Mouse (Mus musculus) gastrocnemius, adult 8-10 months (tissue): ENCODE measurements around the gene Gm26920. TPM values are rescaled to one million over a fixed set of nuclear protein-coding genes. Genes with fewer than 3 reads are reported as not detected.

ENCODE experiments used
- DNase-seq, 2 experiments: peaks; one replicate each; pipeline ENCODE4 v3.0.0; 2022; ENCODE audit warnings: low spot score in 2 of 2
- total RNA-seq, 4 experiments: library from RNA; stranded (reverse); gene quantifications; 2 replicates each; pipeline ENCODE4 v1.2.4; 2022

The Gm26920 gene
- total RNA-seq, 4 experiments from 2014 or later, result 1.9 TPM; not detected in 3

DNA sequence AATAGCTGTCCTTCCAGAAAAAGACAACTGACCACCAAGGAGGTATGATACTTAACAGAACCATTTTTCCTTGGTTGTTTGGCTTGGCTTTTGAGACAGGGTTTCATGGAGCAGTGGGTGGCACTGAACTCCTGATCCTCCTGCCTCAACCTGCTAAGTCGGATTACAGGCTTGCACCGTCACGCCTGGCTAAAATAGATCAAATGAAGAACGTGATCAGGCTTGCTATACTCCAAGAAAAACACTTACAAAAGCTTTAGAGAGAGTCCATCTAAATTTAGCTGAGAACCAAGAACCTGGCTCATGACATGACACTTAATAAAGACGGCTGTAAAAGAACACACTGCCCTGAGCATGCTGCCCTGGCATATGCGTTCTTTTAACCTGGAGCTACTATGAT is 29.9 kb downstream of the Gm26920 start:
- DNase-seq, result no peak

DNA sequence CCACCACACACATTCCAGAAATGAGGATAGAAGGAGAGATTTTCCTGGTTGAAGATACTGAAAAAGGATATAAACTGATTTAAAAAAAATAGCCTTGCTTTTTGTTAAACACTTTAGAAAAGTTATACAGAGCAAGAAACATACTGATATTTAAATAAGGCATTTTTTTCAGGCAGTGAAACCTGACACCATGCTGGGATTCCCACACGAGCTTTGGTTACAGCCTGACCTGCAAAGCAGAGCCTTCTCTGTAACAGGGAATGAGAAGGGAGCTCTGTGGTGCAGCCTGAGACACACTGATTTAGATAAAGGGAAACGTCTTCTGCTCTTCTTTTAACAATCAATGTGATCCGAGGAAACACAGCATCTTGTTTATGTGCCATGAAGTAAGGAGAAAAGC is 36.6 kb downstream of the Gm26920 start:
- DNase-seq, result no peak

DNA sequence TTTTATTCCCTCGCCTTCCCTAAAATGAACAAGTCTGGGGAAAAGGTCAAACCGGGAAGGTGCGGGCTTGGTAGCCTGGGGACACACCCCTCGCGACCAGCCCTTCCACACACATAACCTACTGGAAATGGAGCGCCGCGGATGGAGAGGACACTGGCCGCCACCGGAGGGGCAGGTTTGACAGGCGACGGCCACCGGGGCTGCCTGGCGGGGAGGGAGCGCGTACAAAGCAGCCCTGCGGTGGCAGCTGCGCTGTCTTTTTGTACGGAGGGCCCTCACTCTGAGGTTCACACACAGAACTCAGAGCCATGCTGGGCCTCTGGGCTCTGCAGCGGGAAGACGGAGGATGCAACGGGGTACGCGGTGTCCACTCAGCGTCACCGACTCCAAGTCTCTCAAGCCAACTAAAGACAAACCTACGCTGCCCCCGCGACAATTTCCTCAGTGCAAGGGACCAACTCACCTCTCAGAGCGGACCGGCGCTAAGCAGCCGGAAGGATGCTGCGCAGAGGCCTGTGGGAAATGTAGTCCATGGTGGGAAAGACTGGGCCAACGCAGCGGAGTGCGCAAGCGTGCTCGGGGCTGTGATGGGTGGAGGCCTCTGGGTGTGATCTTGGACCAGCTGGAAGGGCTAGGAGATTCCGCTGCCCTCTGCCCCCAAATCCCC is 39.2 kb downstream of the Gm26920 start, which contains the start of gene Zfp14:
Gene Zfp14 (minus strand): TSS at position 499 of the 667 bp plus-strand sequence.
- peak; percentile 67 to 79 for DNase-seq

GRCm38 (mm10) chr7:30048126-30048525 is 42.1 kb downstream of the Gm26920 start:
- no peak for DNase-seq

DNA sequence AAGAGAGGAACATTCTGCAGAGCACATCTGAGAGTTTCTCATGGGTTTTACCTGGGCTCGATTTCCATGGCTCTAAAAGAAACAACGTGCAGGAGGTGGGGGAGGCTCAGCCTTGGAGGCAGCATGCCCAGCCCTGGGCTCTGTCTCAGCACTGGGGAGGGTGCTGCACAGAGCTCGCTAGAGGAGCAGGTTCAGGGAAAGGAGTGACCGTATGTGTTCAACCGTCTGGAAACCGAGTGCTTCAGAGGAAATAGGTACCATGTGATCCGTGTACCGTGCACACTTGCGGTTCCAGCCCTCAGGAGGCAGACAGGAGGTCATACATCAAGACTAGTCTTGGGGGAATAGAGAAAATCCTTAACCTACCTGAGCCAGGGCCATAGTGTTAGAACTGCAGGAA is 45.9 kb downstream of the Gm26920 start:
- DNase-seq, result no peak

DNA sequence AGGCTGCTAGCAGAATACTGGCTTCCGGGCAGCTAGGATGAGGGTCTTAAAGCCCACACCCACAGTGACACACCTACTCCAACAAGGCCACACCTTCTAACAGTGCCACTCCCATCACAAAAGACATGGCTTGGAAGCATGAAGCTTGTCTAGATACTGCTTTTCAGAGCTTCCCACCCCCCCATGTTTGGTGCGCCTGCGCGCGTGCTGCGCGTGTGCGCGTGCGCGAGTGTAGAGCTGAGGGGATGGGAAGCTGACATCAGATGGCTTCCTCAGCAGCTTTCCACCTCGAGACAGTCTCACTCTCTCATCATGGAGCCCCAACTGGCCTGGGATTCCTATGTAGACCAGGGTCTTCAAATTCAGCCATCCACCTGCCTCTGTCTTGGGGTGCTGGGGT is 55.9 kb downstream of the Gm26920 start:
- no peak for DNase-seq

GRCm38 (mm10) chr7:30031379-30031778 is 58.8 kb downstream of the Gm26920 start:
- DNase-seq, result no peak

GRCm38 (mm10) chr7:30030677-30031076 is 59.5 kb downstream of the Gm26920 start:
- no peak for DNase-seq

DNA sequence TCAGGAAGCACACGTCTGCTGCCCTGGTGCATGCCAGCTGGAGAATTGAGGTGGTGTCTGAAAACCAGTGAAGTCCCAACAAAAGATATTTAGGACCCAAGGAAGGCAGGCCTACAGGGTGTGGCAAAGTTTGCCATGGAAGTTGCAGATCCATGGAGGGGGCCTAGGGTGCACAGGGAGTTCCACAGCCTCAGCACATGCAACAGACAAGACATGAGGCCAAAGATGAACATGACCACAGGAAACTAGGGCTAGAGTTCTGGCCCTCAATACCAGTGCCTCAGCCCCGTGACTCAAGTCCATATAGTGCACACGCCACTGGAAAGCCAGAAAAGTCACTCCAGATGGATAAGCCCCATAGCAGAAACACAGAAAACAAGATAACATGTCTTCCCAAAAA is 61.6 kb downstream of the Gm26920 start:
- no peak for DNase-seq

DNA sequence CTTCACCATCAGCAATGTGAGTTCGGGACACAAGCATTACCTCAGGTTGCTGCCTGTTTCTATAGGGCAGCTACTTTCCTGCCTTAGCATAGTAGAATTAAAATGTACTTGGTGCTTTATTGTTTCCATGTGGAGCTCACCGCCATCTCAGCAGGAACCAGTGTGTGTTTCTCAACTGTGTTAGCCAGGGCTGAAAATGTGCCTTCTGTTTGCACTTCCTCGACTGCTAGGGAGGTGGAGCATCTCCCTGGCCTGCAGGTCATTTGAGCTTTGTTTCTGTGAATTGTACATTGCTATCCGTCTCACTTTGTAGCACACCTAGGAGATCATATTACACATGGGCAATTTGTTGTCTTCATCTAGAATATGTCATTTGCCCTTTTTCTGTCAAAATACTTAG is 62.9 kb downstream of the Gm26920 start:
- DNase-seq, result no peak

DNA sequence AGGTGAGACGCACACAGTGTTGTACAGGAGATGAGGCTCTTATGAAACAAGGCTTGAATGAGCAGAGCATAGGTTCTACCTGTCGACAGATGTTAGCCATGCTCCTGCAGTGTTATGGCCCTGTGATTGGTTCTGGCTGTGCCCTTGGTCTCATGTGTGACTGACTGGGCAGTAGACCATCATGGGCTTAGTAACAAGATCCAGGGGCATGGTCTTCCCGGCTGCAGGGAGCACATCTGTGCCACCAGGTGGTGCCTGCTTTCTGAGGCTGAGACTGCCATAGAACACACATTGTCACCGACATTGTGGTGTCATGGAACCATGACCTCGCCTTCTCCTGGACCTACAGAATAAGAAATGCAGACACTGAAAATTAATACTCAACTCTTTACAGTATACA is 64.9 kb downstream of the Gm26920 start:
- no peak for DNase-seq

DNA sequence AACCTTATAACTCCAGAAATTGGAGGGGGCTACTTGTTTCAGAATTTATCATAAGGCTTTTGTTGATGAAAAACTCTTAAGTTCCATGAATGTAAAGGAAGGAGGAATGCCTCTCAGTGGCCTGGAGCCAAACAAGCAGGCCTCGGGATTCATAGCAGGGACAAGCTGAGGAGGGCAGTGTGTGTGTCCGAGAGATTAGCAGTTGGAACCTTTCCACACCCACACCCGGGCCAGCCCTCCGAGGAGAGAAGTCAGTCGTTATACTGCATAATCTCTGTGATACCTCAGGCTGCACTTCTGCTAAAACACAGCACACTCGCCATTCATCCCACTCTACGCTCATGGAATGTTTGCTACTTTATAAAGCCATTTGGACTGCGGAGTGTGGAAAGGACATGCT is 66.4 kb downstream of the Gm26920 start:
- no peak for DNase-seq

GRCm38 (mm10) chr7:30023324-30023723 is 66.9 kb downstream of the Gm26920 start:
- no peak for DNase-seq

GRCm38 (mm10) chr7:30019543-30019942 is 70.7 kb downstream of the Gm26920 start:
- DNase-seq, result no peak

DNA sequence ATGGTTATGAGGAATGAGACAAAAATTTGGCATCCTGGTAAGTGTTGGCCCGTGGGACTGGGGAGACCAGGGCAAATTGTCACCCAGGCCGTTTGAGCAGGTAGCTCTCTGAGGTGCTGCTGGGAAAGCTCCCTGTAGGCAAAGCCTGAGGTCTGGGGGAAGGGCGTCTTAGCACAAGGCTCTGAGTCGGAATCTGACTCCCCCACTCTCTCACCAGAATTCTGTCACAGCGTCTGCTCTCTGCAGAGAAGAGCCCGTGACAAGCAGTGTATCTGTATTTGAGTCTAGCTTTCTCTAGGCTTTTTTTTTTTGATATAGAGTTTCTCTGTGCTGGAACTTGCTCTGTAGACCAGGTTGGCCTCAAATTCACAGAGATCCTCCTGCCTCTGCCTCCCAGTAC is 73.0 kb downstream of the Gm26920 start:
- DNase-seq, result no peak

DNA sequence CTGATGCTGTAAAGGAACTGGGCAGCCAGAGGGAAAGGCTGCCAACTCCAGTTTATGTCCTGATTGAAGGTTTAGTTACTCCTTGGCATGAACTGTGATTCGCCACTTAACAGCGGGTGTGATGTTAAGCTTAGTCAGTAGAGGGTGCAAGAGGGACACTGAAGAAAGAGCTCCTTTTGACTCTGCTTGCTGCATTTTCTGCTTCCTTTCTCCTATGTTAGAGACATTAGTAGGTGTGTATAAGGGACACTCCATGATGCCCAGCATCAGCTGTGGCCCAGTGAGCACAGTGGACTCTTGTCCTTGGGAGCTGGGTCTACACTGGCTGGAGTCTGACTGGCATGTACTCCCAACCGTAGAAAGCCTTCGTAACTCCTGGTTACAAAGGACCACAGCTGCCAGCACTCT is 77.2 kb downstream of the Gm26920 start:
- DNase-seq, result peak; percentile 65 to 72

GRCm38 (mm10) chr7:30010551-30011195 is 79.5 kb downstream of the Gm26920 start:
- no peak for DNase-seq

DNA sequence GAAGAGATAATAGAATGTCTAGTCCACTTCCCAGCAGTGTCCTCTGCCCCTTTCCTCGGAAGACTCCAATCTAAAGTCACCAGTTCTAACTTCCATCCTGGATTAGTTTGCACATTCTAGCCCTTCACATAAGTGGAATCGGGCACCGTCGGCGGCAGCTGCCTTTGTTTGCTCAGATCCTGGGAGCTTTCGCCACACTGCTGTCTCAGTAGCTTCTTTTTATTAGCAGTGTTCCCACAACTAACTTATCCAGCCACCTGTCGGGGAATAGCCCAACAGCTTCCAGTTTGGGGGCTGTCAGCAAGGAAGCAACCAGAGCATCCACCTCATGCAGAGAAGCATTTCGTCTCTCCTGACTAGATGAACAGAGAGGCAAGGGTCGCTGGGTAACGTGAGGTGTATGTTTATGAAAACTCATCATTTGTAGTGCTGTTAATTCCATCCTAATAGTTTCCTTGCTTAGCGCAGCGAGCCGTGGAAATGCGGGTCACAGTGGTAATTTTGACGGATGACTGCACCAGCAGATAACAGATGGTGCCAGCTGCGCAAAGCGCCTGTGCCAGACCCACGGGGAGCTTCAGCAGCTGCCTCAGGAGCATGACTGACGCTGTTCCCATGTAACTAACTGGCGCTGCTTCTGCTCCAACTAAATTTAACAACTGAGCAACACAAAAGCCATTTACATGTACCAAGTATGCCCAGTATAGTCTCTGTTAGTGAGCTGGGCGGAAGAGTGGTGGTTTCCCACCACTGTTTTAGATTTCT is 80.7 kb downstream of the Gm26920 start:
- DNase-seq, result peak; percentile 66 to 81

GRCm38 (mm10) chr7:30008020-30008690 is 82.1 kb downstream of the Gm26920 start:
- DNase-seq, result peak in 1 of 2 experiments; percentile 47

DNA sequence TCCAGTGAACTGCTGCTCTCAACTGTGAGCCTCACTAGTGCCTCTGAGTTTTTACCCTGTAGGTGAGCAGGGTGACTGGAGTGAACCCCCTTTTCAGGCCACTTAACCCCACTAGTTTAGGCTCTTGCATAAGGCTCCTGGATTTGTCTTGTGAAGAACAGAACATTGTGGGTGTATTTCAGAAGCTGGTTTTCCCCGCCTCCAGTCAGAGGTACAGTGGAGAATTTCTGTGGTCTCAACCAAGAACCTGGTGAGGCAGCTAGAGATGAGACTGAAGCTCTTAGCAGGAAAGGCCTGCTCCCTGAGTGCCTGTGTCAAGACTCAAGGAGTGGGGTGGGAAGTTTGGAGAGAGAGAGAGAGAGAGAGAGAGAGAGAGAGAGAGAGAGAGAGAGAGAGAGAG is 82.6 kb downstream of the Gm26920 start:
- DNase-seq, result no peak
